Mouse (Mus musculus) testis, adult 2 months (tissue): ENCODE measurements around the gene Pla2g10.

Experiments
- CTCF ChIP-seq: fragments of 200-500 bp; IDR thresholded peaks from 2 replicates; pipeline ENCODE4 v1.5.1; 2012; ENCODE audit warnings: low read depth, mild to moderate bottlenecking, inconsistent platforms, low read length, moderate library complexity; ENCODE audit not compliant: control insufficient read depth, insufficient read depth, insufficient replicate concordance
- POLR2A ChIP-seq: fragments of 200-500 bp; IDR thresholded peaks from 2 replicates; pipeline ENCODE4 v1.6.1; 2012; ENCODE audit warnings: low read depth, mild to moderate bottlenecking, inconsistent platforms, low read length, moderate library complexity; ENCODE audit not compliant: control insufficient read depth

- TF ChIP-seq CTCF (no peak), POLR2A (no peak)
Observed at GRCm38 (mm10) chr16:13668402-13669108, 62.2 kb downstream of the Pla2g10 start.
